Mouse (Mus musculus) embryonic fibroblast, embryonic 13.5 days (primary cell): ENCODE results near the gene Cped1.

Experiments used
- CTCF ChIP-seq: IDR thresholded peaks from 2 replicates; pipeline ENCODE4 v1.5.1; 2011; ENCODE audit warnings: mild to moderate bottlenecking, control low read depth, low read length, moderate library complexity, borderline replicate concordance; ENCODE audit not compliant: insufficient read depth
- POLR2A ChIP-seq: IDR thresholded peaks from 2 replicates; pipeline ENCODE4 v1.6.1; 2011; ENCODE audit warnings: low read depth, mild to moderate bottlenecking, control low read depth, low read length, moderate library complexity

GRCm38 (mm10) chr6:21993070-21993469, 7.4 kb downstream of the Cped1 start:
- TF ChIP-seq POLR2A (no peak), CTCF (no peak)
